Mouse (Mus musculus) brain, adult 2 months (tissue): ENCODE results near the gene Olfr926.
"Not testable (repeated sequence)": the region's sequence is repeated elsewhere in the genome, so short reads cannot be mapped to it uniquely, and the experiment has no call there.

Experiments used
- DNase-seq: peaks from one replicate; pipeline ENCODE4 v3.0.0; 2011; ENCODE audit warnings: low read depth, low spot score

The Olfr926 gene

GRCm38 (mm10) chr9:38876826-38877225 lies at the start of gene Olfr926:
TSS of gene Olfr926 (plus strand) at chr9:38877126.
- DNase-seq: no peak

- DNase-seq: no peak
These were observed 43.9 kb upstream of the Olfr926 start for GRCm38 (mm10) chr9:38833027-38833426.

- DNase-seq: no peak
These were observed 32.8 kb upstream of the Olfr926 start, which contains the start of gene Olfr924 for GRCm38 (mm10) chr9:38844149-38844548. TSS of gene Olfr924 (plus strand) at chr9:38844449.

- no peak for DNase-seq
These were observed 22.2 kb upstream of the Olfr926 start, which contains the start of gene Olfr26 for GRCm38 (mm10) chr9:38854760-38855159. TSS of gene Olfr26 (plus strand) at chr9:38855060.

- DNase-seq: not testable (repeated sequence)
These were observed 2.0 kb upstream of the Olfr926 start for GRCm38 (mm10) chr9:38874880-38875279.
